Mouse (Mus musculus): ENCODE data around the gene Zfp458. TPM values are rescaled to one million over a fixed set of nuclear protein-coding genes. Genes with fewer than 3 reads are reported as not detected.
"Not testable (repeated sequence)": the region's sequence is repeated elsewhere in the genome, so short reads cannot be mapped to it uniquely, and the experiment has no call there.

Zfp458 gene
- 0.58 and 1.7 TPM in 2 replicates for polyA plus RNA-seq (2012; ENCODE audit: insufficient read depth, insufficient read length, missing spikeins)

GRCm38 (mm10) chr13:67278314-67278713 lies at the start of gene Zfp458:
Zfp458 (minus strand) TSS chr13:67278466.
- no peaks in the 10 kb centered on the region for H3K4me1 ChIP-seq (ENCODE audit: control insufficient read depth, insufficient read depth, insufficient read length, low read length)
- no peak within 1 kb of the TSS for H3K4me3 ChIP-seq (ENCODE audit: insufficient read depth, low read depth, low read length)
- H3K27ac ChIP-seq (replicated peaks; ENCODE audit: low read depth, low read length) = no peak within 1 kb of the TSS

GRCm38 (mm10) chr13:67306718-67307117 lies 28.5 kb upstream of the Zfp458 start:
- Histone ChIP-seq H3K27ac (replicated peaks; ENCODE audit: low read depth, low read length) (no peak overlapping the region), H3K4me3 (ENCODE audit: insufficient read depth, low read depth, low read length) (peak overlapping the region; percentile 94)

GRCm38 (mm10) chr13:67305822-67306672 lies 27.8 kb upstream of the Zfp458 start, which contains the start of gene Zfp457:
Zfp457 (minus strand) TSS chr13:67306485.
- no peaks in the 10 kb centered on the region for H3K4me1 ChIP-seq (ENCODE audit: control insufficient read depth, insufficient read depth, insufficient read length, low read length)
- peak within 1 kb of the TSS; percentile 92 for H3K27ac ChIP-seq (replicated peaks; ENCODE audit: low read depth, low read length)
- H3K4me3 ChIP-seq (ENCODE audit: insufficient read depth, low read depth, low read length) = peak within 1 kb of the TSS; percentile 94

More at GRCm38 (mm10) chr13:67306718-67307117, 28.5 kb upstream of the Zfp458 start:
- H3K4me1 ChIP-seq (ENCODE audit: control insufficient read depth, insufficient read depth, insufficient read length, low read length) = no peaks in the 10 kb centered on the region

- not testable (repeated sequence) for H3K4me1 ChIP-seq (ENCODE audit: control insufficient read depth, insufficient read depth, insufficient read length, low read length)
- 0 out of 2 replicates have a peak overlapping the region, but pooled peaks have one; percentile 19 for H3K27ac ChIP-seq (replicated peaks; ENCODE audit: low read depth, low read length)
- H3K4me3 ChIP-seq (ENCODE audit: insufficient read depth, low read depth, low read length) = peak overlapping the region; percentile 93
These were observed 8.7 kb downstream of the Zfp458 start for GRCm38 (mm10) chr13:67269383-67270065.

GRCm38 (mm10) chr13:67268568-67269369 lies 9.5 kb downstream of the Zfp458 start:
- Histone ChIP-seq H3K4me1 (ENCODE audit: control insufficient read depth, insufficient read depth, insufficient read length, low read length) (no peaks in the 10 kb centered on the region), H3K4me3 (ENCODE audit: insufficient read depth, low read depth, low read length) (peak overlapping the region; percentile 93), H3K27ac (replicated peaks; ENCODE audit: low read depth, low read length) (peak overlapping the region; percentile 73; the same call in 1 of the 2 replicates)

GRCm38 (mm10) chr13:67214015-67214607 lies 64.2 kb downstream of the Zfp458 start:
- Histone ChIP-seq H3K4me1 (ENCODE audit: control insufficient read depth, insufficient read depth, insufficient read length, low read length) (no peaks in the 10 kb centered on the region), H3K4me3 (ENCODE audit: insufficient read depth, low read depth, low read length) (no peak overlapping the region), H3K27ac (replicated peaks; ENCODE audit: low read depth, low read length) (no peak overlapping the region)

Other genes with a start within 250 kb of the Zfp458 start
- 0.67 and 0.95 TPM in 2 replicates for gene Zfp712, start 217.3 kb downstream of the Zfp458 start, polyA plus RNA-seq (2012; ENCODE audit: insufficient read depth, insufficient read length, missing spikeins)
- gene Zfp708, start 180.5 kb downstream of the Zfp458 start, polyA plus RNA-seq (2012; ENCODE audit: insufficient read depth, insufficient read length, missing spikeins) = 1.7 TPM in 1 of 2 replicates, not detected in the other
- 3.1 and 4.1 TPM in 2 replicates for gene Gm28557, start 169.9 kb downstream of the Zfp458 start, polyA plus RNA-seq (2012; ENCODE audit: insufficient read depth, insufficient read length, missing spikeins)
- gene Rslcan18, start 162.2 kb downstream of the Zfp458 start, polyA plus RNA-seq (2012; ENCODE audit: insufficient read depth, insufficient read length, missing spikeins) = 0.46 TPM in 1 of 2 replicates, not detected in the other
- 2.0 and 2.1 TPM in 2 replicates for gene Zfp759, start 156.8 kb downstream of the Zfp458 start, polyA plus RNA-seq (2012; ENCODE audit: insufficient read depth, insufficient read length, missing spikeins)
- gene Rsl1, start 105.3 kb downstream of the Zfp458 start, polyA plus RNA-seq (2012; ENCODE audit: insufficient read depth, insufficient read length, missing spikeins) = 1.2 and 2.4 TPM in 2 replicates
- gene Zfp455, start 84.0 kb downstream of the Zfp458 start, polyA plus RNA-seq (2012; ENCODE audit: insufficient read depth, insufficient read length, missing spikeins) = 0.54 and 0.59 TPM in 2 replicates
- not detected in 2 replicates for gene Zfp457, start 28.0 kb upstream of the Zfp458 start, polyA plus RNA-seq (2012; ENCODE audit: insufficient read depth, insufficient read length, missing spikeins)
- gene Zfp595, start 54.1 kb upstream of the Zfp458 start, polyA plus RNA-seq (2012; ENCODE audit: insufficient read depth, insufficient read length, missing spikeins) = 1.8 and 4.7 TPM in 2 replicates
- not detected in 2 replicates for gene Gm28044, start 82.1 kb upstream of the Zfp458 start, polyA plus RNA-seq (2012; ENCODE audit: insufficient read depth, insufficient read length, missing spikeins)
- gene Zfp953, start 82.1 kb upstream of the Zfp458 start, polyA plus RNA-seq (2012; ENCODE audit: insufficient read depth, insufficient read length, missing spikeins) = 1.1 and 1.3 TPM in 2 replicates
- 3.7 TPM in 1 of 2 replicates, not detected in the other for gene Gm28041, start 97.3 kb upstream of the Zfp458 start, polyA plus RNA-seq (2012; ENCODE audit: insufficient read depth, insufficient read length, missing spikeins)
- gene Zfp456, start 97.3 kb upstream of the Zfp458 start, polyA plus RNA-seq (2012; ENCODE audit: insufficient read depth, insufficient read length, missing spikeins) = 0.59 and 1.9 TPM in 2 replicates
- 0.67 and 2.1 TPM in 2 replicates for gene Zfp429, start 121.4 kb upstream of the Zfp458 start, polyA plus RNA-seq (2012; ENCODE audit: insufficient read depth, insufficient read length, missing spikeins)
- gene Zfp459, start 143.0 kb upstream of the Zfp458 start, polyA plus RNA-seq (2012; ENCODE audit: insufficient read depth, insufficient read length, missing spikeins) = 0.52 TPM in 1 of 2 replicates, not detected in the other
- 9.5 and 15.8 TPM in 2 replicates for gene Zfp874a, start 173.2 kb upstream of the Zfp458 start, polyA plus RNA-seq (2012; ENCODE audit: insufficient read depth, insufficient read length, missing spikeins)
- gene Zfp874b, start 205.8 kb upstream of the Zfp458 start, polyA plus RNA-seq (2012; ENCODE audit: insufficient read depth, insufficient read length, missing spikeins) = 6.2 and 10.3 TPM in 2 replicates
- 3.1 and 4.8 TPM in 2 replicates for gene Zfp58, start 222.1 kb upstream of the Zfp458 start, polyA plus RNA-seq (2012; ENCODE audit: insufficient read depth, insufficient read length, missing spikeins)
- gene Gm26965, start 247.7 kb upstream of the Zfp458 start, polyA plus RNA-seq (2012; ENCODE audit: insufficient read depth, insufficient read length, missing spikeins) = not detected in 2 replicates
- gene Zfp87, start 247.7 kb upstream of the Zfp458 start, polyA plus RNA-seq (2012; ENCODE audit: insufficient read depth, insufficient read length, missing spikeins) = 50.5 and 55.8 TPM in 2 replicates

All from brown adipose tissue, adult 24 weeks (tissue).